Mouse (Mus musculus) hindbrain, embryonic 11.5 days (tissue): ENCODE data around the gene Vpreb3. TPM values are rescaled to one million over a fixed set of nuclear protein-coding genes. Genes with fewer than 3 reads are reported as not detected.

Source experiments
- ATAC-seq: fragments of 200-750 bp; cut with Nextera tagmentation; 2 replicates; pipeline ENCODE4 v1.8.0; 2017; ENCODE audit warnings: mild to moderate bottlenecking, moderate TSS enrichment, moderate library complexity; ENCODE audit not compliant: low FRiP score
- DNase-seq: peaks from one replicate; pipeline ENCODE4 v3.0.0-alpha.2; 2015; ENCODE audit warnings: low spot score
- H3K27ac ChIP-seq: fragments of 300-500 bp; sonication (generic); 2 replicates; pipeline ENCODE4 v1.5.1; 2014; ENCODE audit warnings: mild to moderate bottlenecking, low read depth, low read length
- H3K27me3 ChIP-seq: fragments of 300-500 bp; sonication (generic); 2 replicates; pipeline ENCODE4 v1.6.1; 2014; ENCODE audit warnings: mild to moderate bottlenecking, low read length, moderate library complexity, mixed read lengths; ENCODE audit not compliant: control insufficient read depth, insufficient read depth
- H3K36me3 ChIP-seq: fragments of 300-500 bp; sonication (generic); 2 replicates; pipeline ENCODE4 v1.6.1; 2014; ENCODE audit warnings: mild to moderate bottlenecking, low read length, moderate library complexity, mixed read lengths; ENCODE audit not compliant: control insufficient read depth, insufficient read depth
- H3K4me1 ChIP-seq: fragments of 300-500 bp; sonication (generic); replicated peaks from 2 replicates; pipeline ENCODE4 v1.6.1; 2014; ENCODE audit warnings: low read length, mixed read lengths; ENCODE audit not compliant: control insufficient read depth, insufficient read depth
- H3K4me2 ChIP-seq: fragments of 300-500 bp; sonication (generic); replicated peaks from 2 replicates; pipeline ENCODE4 v1.6.1; 2014; ENCODE audit warnings: mild to moderate bottlenecking, low read depth, low read length
- H3K4me3 ChIP-seq: fragments of 300-500 bp; sonication (generic); 2 replicates; pipeline ENCODE4 v1.5.1; 2014; ENCODE audit warnings: low read depth, low read length
- H3K9ac ChIP-seq: fragments of 300-500 bp; sonication (generic); 2 replicates; pipeline ENCODE4 v1.6.1; 2014; ENCODE audit warnings: low read depth, low read length
- H3K9me3 ChIP-seq: fragments of 300-500 bp; sonication (generic); 2 replicates; pipeline ENCODE4 v1.6.1; 2016; ENCODE audit warnings: low read length; ENCODE audit not compliant: control insufficient read depth
- WGBS: fragments of 180-500 bp; shearing (Covaris S2); extraction: QIAGEN DNeasy Blood & Tissue Kit; methylation state at CpG from one replicate; pipeline ENCODE4 v1.1.7; 2014; 5-methylcytosine and 5-hydroxymethylcytosine counted together
- polyA plus RNA-seq: library from polyadenylated mRNA; unstranded; fragments of >200 nt; fragmentation: Nextera tagmentation; extraction: Ambion mirVana; gene quantifications from 2 replicates; pipeline ENCODE4 v1.2.1, GENCODE M21; 2014

The Vpreb3 gene
- polyA plus RNA-seq, 1 experiment from 2014 or later, result not detected

GRCm38 (mm10) chr10:75996315-75996714 lies 53.5 kb downstream of the Vpreb3 start:
- DNase-seq, result no peak

More at GRCm38 (mm10) chr10:75996315-75996714, 53.5 kb downstream of the Vpreb3 start:
- H3K4me1 ChIP-seq, result no peaks in the 10 kb centered on the region
- H3K27me3 ChIP-seq, result no peaks in the 10 kb centered on the region
- ATAC-seq, result no peak
- H3K9ac ChIP-seq, result no peak overlapping the region
- no peak overlapping the region for H3K4me2 ChIP-seq
- H3K36me3 ChIP-seq, result no peaks in the 10 kb centered on the region
- H3K4me3 ChIP-seq, result no peak overlapping the region
- WGBS, result 43% methylated on average over 3 of the region's 3 CpGs
- H3K27ac ChIP-seq, result no peak overlapping the region
- no peaks in the 10 kb centered on the region for H3K9me3 ChIP-seq

Other genes with a start within 250 kb of the Vpreb3 start
- 34.8 and 40.9 TPM in 2 replicates for gene Cabin1, start 178.7 kb upstream of the Vpreb3 start, polyA plus RNA-seq
- 89.1 and 91.7 TPM in 2 replicates for gene Ddt, start 169.6 kb upstream of the Vpreb3 start, polyA plus RNA-seq
- not detected in 2 replicates for gene Gm20441, start 162.1 kb upstream of the Vpreb3 start, polyA plus RNA-seq
- gene Gstt3, start 161.6 kb upstream of the Vpreb3 start, polyA plus RNA-seq, result 1.9 and 2.4 TPM in 2 replicates
- 5.0 and 5.6 TPM in 2 replicates for gene Gstt1, start 144.5 kb upstream of the Vpreb3 start, polyA plus RNA-seq
- gene Gstt4, start 120.5 kb upstream of the Vpreb3 start, polyA plus RNA-seq, result not detected in 2 replicates
- 7.8 and 10.0 TPM in 2 replicates for gene Gstt2, start 105.6 kb upstream of the Vpreb3 start, polyA plus RNA-seq
- 1,947 and 1,962 TPM in 2 replicates for gene Mif, start 82.8 kb upstream of the Vpreb3 start, polyA plus RNA-seq
- gene Derl3, start 49.6 kb upstream of the Vpreb3 start, polyA plus RNA-seq, result 2.9 and 3.3 TPM in 2 replicates
- gene Smarcb1, start 21.4 kb upstream of the Vpreb3 start, polyA plus RNA-seq, result 279 and 282 TPM in 2 replicates
- gene Chchd10, start 9.9 kb upstream of the Vpreb3 start, polyA plus RNA-seq, result 8.0 and 9.3 TPM in 2 replicates
- gene Mmp11, start 6.6 kb upstream of the Vpreb3 start, polyA plus RNA-seq, result 32.2 and 36.1 TPM in 2 replicates
- 1.3 and 2.0 TPM in 2 replicates for gene Gm867, start 2.4 kb upstream of the Vpreb3 start, polyA plus RNA-seq
- 0.22 TPM in 1 of 2 replicates, not detected in the other for gene Gm5134, start 11.5 kb downstream of the Vpreb3 start, polyA plus RNA-seq
- gene Zfp280b, start 89.6 kb downstream of the Vpreb3 start, polyA plus RNA-seq, result 27.0 and 28.3 TPM in 2 replicates
- gene Slc5a4b, start 167.9 kb downstream of the Vpreb3 start, polyA plus RNA-seq, result not detected in 2 replicates
- 0.10 TPM in 1 of 2 replicates, not detected in the other for gene Slc5a4a, start 204.4 kb downstream of the Vpreb3 start, polyA plus RNA-seq